Mouse (Mus musculus): ENCODE results near the gene Gm20914. TPM values are rescaled to one million over a fixed set of nuclear protein-coding genes. Genes with fewer than 3 reads are reported as not detected.
"Not testable (repeated sequence)": the region's sequence is repeated elsewhere in the genome, so short reads cannot be mapped to it uniquely, and the experiment has no call there.

Gm20914 gene
- polyA plus RNA-seq (2011; ENCODE audit: insufficient read depth, insufficient read length, low read depth, missing spikeins), result not detected in 2 replicates

GRCm38 (mm10) chrY:5725678-5726077 is at the start of gene Gm20914:
Gm20914 (plus strand) TSS chrY:5725978.
- not testable (repeated sequence) for H3K9ac ChIP-seq (ENCODE audit: low read depth, poor library complexity, severe bottlenecking); H3K9me3 ChIP-seq (replicated peaks; ENCODE audit: control insufficient read depth, insufficient read depth, low read length, poor library complexity, severe bottlenecking); H3K36me3 ChIP-seq (ENCODE audit: control insufficient read depth, insufficient read depth, low read length, poor library complexity, severe bottlenecking); H3K4me3 ChIP-seq (ENCODE audit: low read depth, low read length); H3K4me1 ChIP-seq (ENCODE audit: control insufficient read depth, insufficient read depth, low read length); H3K27ac ChIP-seq (ENCODE audit: insufficient read depth, low read length); H3K27me3 ChIP-seq (ENCODE audit: control insufficient read depth, insufficient read depth, low read length, poor library complexity, severe bottlenecking)

Other genes with a start within 250 kb of the Gm20914 start
- not detected in 2 replicates for gene Gm21854, start 69.0 kb upstream of the Gm20914 start, polyA plus RNA-seq (2011; ENCODE audit: insufficient read depth, insufficient read length, low read depth, missing spikeins)
- not detected in 2 replicates for gene Gm28171, start 67.4 kb downstream of the Gm20914 start, polyA plus RNA-seq (2011; ENCODE audit: insufficient read depth, insufficient read length, low read depth, missing spikeins)
- gene Gm21778, start 216.5 kb downstream of the Gm20914 start, polyA plus RNA-seq (2011; ENCODE audit: insufficient read depth, insufficient read length, low read depth, missing spikeins), result not detected in 2 replicates

Measured in ES-Bruce4 (cell line).